Mouse (Mus musculus): ENCODE measurements around the gene Alg9. TPM values are rescaled to one million over a fixed set of nuclear protein-coding genes. Genes with fewer than 3 reads are reported as not detected.

The Alg9 gene
- polyA plus RNA-seq, 1 experiment from 2014 or later = 19.8 TPM

DNA sequence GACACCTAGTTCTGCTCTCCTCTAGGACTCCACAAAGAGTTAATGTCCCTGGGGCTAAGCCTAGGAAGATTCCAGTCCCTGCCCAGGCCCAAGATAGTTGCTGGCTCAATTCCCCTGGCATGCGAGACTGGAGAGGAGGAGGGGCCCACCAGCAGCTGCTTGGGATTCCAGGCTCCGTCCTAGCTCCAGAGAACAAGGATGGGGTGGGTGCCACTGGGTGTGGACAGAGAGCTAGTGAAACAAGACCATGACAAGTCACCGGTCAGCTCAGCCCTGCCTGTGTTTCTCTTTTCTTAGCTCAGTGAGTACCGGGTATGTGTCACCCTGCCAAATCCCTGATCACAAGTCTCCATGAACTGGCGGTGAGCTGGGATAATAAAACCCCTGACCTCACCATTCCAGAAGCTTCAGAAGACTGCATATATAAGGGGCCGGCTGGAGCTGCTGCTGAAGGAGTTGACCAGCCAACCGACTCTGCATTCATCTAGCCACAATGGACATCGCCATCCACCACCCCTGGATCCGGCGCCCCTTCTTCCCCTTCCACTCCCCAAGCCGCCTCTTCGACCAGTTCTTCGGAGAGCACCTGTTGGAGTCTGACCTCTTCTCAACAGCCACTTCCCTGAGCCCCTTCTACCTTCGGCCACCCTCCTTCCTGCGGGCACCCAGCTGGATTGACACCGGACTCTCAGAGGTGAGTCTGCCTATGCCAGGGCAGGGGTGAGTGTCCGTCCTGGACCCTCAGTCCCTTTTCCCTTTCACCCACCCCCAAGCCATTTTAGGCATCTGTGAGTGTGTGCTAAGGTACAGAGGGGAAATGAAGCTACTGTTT, 21.8 kb upstream of the Alg9 start:
- ATAC-seq (ENCODE audit: low FRiP score, low TSS enrichment) = peak; percentile 80
- no peaks in the 10 kb centered on the region for H3K36me3 ChIP-seq (ENCODE audit: control insufficient read depth, insufficient read depth, low read length)
- H3K9ac ChIP-seq (ENCODE audit: low read length) = peak overlapping the region; percentile 24
- peak; percentile 54 for DNase-seq (ENCODE audit: low spot score)
- no peaks in the 10 kb centered on the region for H3K27me3 ChIP-seq (ENCODE audit: control insufficient read depth, insufficient read depth, low read length)
- WGBS = 53% methylated on average over 17 of the region's 17 CpGs
- H3K4me3 ChIP-seq (ENCODE audit: low read depth, low read length) = peak overlapping the region; percentile 37
- no peaks in the 10 kb centered on the region for H3K9me3 ChIP-seq (ENCODE audit: control insufficient read depth, low read length)
- TF ChIP-seq CTCF (IDR thresholded peaks at IDR 0.05; ENCODE audit: low read depth) = no peak; the same call in 1 of the 2 replicates
- H3K4me2 ChIP-seq (replicated peaks; ENCODE audit: low read depth) = peak overlapping the region; percentile 56
- peaks cover 2% of the 10 kb centered on the region; the same call in 1 of the 2 replicates for H3K4me1 ChIP-seq (replicated peaks; ENCODE audit: control insufficient read depth, insufficient read depth)
- peak overlapping the region; percentile 89 for H3K27ac ChIP-seq (replicated peaks)

- TF ChIP-seq EP300 (optimal IDR thresholded peaks at IDR 0.05) (no peak), CTCF (IDR thresholded peaks at IDR 0.05; ENCODE audit: low read depth) (no peak)
- no peaks in the 10 kb centered on the region for H3K9me3 ChIP-seq (ENCODE audit: control insufficient read depth, low read length)
- peak overlapping the region; percentile 56 for H3K4me2 ChIP-seq (replicated peaks; ENCODE audit: low read depth)
- H3K9ac ChIP-seq (ENCODE audit: low read length) = peak overlapping the region; percentile 9; the same call in 1 of the 2 replicates
- ATAC-seq (ENCODE audit: low FRiP score, low TSS enrichment) (no peak), DNase-seq (ENCODE audit: low spot score) (no peak)
- peak overlapping the region; percentile 37 for H3K4me3 ChIP-seq (ENCODE audit: low read depth, low read length)
- no peaks in the 10 kb centered on the region for H3K27me3 ChIP-seq (ENCODE audit: control insufficient read depth, insufficient read depth, low read length)
- no peak overlapping the region for H3K27ac ChIP-seq (replicated peaks)
- WGBS = 25% methylated on average over 7 of the region's 7 CpGs
- H3K36me3 ChIP-seq (ENCODE audit: control insufficient read depth, insufficient read depth, low read length) = no peaks in the 10 kb centered on the region
- H3K4me1 ChIP-seq (replicated peaks; ENCODE audit: control insufficient read depth, insufficient read depth) = peaks cover 2% of the 10 kb centered on the region; the same call in 1 of the 2 replicates
Measured at GRCm38 (mm10) chr9:50753947-50754346, 20.9 kb upstream of the Alg9 start.

DNA sequence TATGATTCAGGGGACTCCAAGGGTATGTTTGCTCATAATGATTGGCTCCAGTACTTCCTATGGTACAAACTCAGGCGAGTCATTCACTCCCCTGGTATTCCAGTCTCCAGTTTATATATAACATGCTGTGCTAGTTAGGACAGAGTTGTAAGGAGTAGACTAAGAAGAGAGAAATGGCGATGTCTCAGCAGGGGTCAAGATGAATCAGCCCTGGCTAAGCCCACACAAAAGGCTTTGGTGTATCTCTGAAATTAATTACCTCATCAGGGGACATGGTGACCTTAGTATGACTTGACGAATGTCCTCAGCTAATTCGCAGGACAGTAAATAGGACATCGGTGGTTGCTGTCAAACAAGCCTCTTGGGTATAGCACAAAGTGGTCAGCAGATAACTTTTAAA, 18.1 kb upstream of the Alg9 start:
- no peaks in the 10 kb centered on the region for H3K36me3 ChIP-seq (ENCODE audit: control insufficient read depth, insufficient read depth, low read length)
- H3K4me1 ChIP-seq (replicated peaks; ENCODE audit: control insufficient read depth, insufficient read depth) = peaks cover 2% of the 10 kb centered on the region; the same call in 1 of the 2 replicates
- H3K9me3 ChIP-seq (ENCODE audit: control insufficient read depth, low read length) = no peaks in the 10 kb centered on the region
- TF ChIP-seq CTCF (IDR thresholded peaks at IDR 0.05; ENCODE audit: low read depth) (no peak), EP300 (optimal IDR thresholded peaks at IDR 0.05) (no peak)
- no peaks in the 10 kb centered on the region for H3K27me3 ChIP-seq (ENCODE audit: control insufficient read depth, insufficient read depth, low read length)
- no peak for DNase-seq (ENCODE audit: low spot score)
- whole genome bisulfite sequencing = 52% methylated on average over 5 of the region's 5 CpGs
- H3K4me3 ChIP-seq (ENCODE audit: low read depth, low read length) = no peak overlapping the region
- H3K9ac ChIP-seq (ENCODE audit: low read length) = no peak overlapping the region
- no peak overlapping the region for H3K4me2 ChIP-seq (replicated peaks; ENCODE audit: low read depth)
- ATAC-seq (ENCODE audit: low FRiP score, low TSS enrichment) = no peak
- no peak overlapping the region for H3K27ac ChIP-seq (replicated peaks)

DNA sequence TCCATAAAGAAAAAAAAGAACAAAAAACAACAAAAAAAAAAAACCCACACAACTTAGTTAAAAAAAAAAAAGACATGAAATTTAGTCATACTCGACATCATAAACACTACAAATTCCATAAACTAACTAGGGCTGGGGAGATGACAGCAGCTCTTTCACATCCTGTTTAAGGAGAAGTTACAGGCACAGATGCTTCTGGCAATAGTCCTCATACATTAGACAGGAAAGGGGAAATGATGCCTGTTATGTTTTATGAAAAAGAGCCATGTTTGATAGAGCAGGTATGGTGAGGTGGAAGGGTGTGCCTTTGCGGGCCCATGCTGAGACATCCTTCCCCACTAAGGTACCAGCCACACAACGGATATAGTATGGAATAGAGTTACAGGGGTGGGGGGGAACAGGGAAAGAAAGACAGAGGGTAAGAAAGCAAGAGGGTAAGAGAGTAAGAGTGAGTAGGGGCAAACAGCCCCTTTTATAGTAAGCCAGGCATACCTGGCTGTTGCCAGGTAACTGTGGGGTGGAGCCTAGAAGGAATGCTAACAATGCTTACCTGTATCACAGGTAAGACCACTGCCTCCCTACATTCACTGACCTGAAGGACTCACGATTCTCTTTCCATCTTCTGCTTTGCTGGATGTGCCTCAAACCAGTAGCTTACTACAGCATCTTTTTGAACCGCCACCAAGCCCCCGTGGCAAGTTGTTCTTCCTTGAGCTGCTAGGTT, 13.1 kb upstream of the Alg9 start:
- Histone ChIP-seq H3K4me2 (replicated peaks; ENCODE audit: low read depth) (no peak overlapping the region), H3K9ac (ENCODE audit: low read length) (no peak overlapping the region), H3K4me1 (replicated peaks; ENCODE audit: control insufficient read depth, insufficient read depth) (no peaks in the 10 kb centered on the region), H3K9me3 (ENCODE audit: control insufficient read depth, low read length) (no peaks in the 10 kb centered on the region), H3K27ac (replicated peaks) (no peak overlapping the region), H3K27me3 (ENCODE audit: control insufficient read depth, insufficient read depth, low read length) (no peaks in the 10 kb centered on the region), H3K36me3 (ENCODE audit: control insufficient read depth, insufficient read depth, low read length) (0 out of 2 replicates have a peak, but pooled peaks cover 5% of the 10 kb centered on the region), H3K4me3 (ENCODE audit: low read depth, low read length) (no peak overlapping the region)
- TF ChIP-seq CTCF (IDR thresholded peaks at IDR 0.05; ENCODE audit: low read depth) = no peak
- no peak for TF ChIP-seq EP300 (optimal IDR thresholded peaks at IDR 0.05)
- no peak for ATAC-seq (ENCODE audit: low FRiP score, low TSS enrichment)
- no peak for DNase-seq (ENCODE audit: low spot score)
- 44% methylated on average over 6 of the region's 6 CpGs for WGBS

GRCm38 (mm10) chr9:50763331-50763730, 11.5 kb upstream of the Alg9 start:
- DNase-seq (ENCODE audit: low spot score) (peak; percentile 36), ATAC-seq (ENCODE audit: low FRiP score, low TSS enrichment) (no peak)
- Histone ChIP-seq H3K4me3 (ENCODE audit: low read depth, low read length) (no peak overlapping the region), H3K36me3 (ENCODE audit: control insufficient read depth, insufficient read depth, low read length) (0 out of 2 replicates have a peak, but pooled peaks cover 5% of the 10 kb centered on the region), H3K9ac (ENCODE audit: low read length) (no peak overlapping the region), H3K4me1 (replicated peaks; ENCODE audit: control insufficient read depth, insufficient read depth) (no peaks in the 10 kb centered on the region), H3K4me2 (replicated peaks; ENCODE audit: low read depth) (no peak overlapping the region), H3K27ac (replicated peaks) (no peak overlapping the region), H3K9me3 (ENCODE audit: control insufficient read depth, low read length) (no peaks in the 10 kb centered on the region), H3K27me3 (ENCODE audit: control insufficient read depth, insufficient read depth, low read length) (no peaks in the 10 kb centered on the region)
- no peak for TF ChIP-seq EP300 (optimal IDR thresholded peaks at IDR 0.05)
- TF ChIP-seq CTCF (IDR thresholded peaks at IDR 0.05; ENCODE audit: low read depth) = peak; percentile 69
- 53% methylated on average over 1 of the region's 1 CpGs for WGBS
